Mouse (Mus musculus) erythroblast, embryonic 14.5 days (primary cell): Measurements from ENCODE around the gene Cacna1c.

Experiments
- GATA1 ChIP-seq: IDR thresholded peaks from 2 replicates; pipeline ENCODE4 v1.6.1; 2012; ENCODE audit warnings: low read length, inconsistent platforms, mixed read lengths
- TAL1 ChIP-seq: IDR thresholded peaks from 3 replicates; pipeline ENCODE4 v1.6.1; 2012; ENCODE audit warnings: low read length, inconsistent platforms, mixed read lengths

- TF ChIP-seq GATA1 (no peak), TAL1 (no peak)
Observed at GRCm38 (mm10) chr6:119018956-119019355, 177.3 kb downstream of the Cacna1c start.
